Mouse (Mus musculus) erythroblast, embryonic 14.5 days (primary cell): ENCODE results near the gene Syt13. TPM values are rescaled to one million over a fixed set of nuclear protein-coding genes. Genes with fewer than 3 reads are reported as not detected.

ENCODE experiments used
- H3K27me3 ChIP-seq: 2 replicates; pipeline ENCODE4 v1.6.1; 2012; ENCODE audit warnings: inconsistent platforms; ENCODE audit not compliant: control insufficient read depth
- H3K36me3 ChIP-seq: 2 replicates; pipeline ENCODE4 v1.6.1; 2012; ENCODE audit warnings: mild to moderate bottlenecking, inconsistent platforms; ENCODE audit not compliant: control insufficient read depth
- H3K4me1 ChIP-seq: 2 replicates; pipeline ENCODE4 v1.6.1; 2012; ENCODE audit warnings: inconsistent platforms; ENCODE audit not compliant: control insufficient read depth
- H3K4me3 ChIP-seq: replicated peaks from 2 replicates; pipeline ENCODE3; 2012; ENCODE audit warnings: moderate library complexity, mild to moderate bottlenecking, inconsistent platforms
- H3K9me3 ChIP-seq: 2 replicates; pipeline ENCODE4 v1.6.1; 2012; ENCODE audit warnings: low read length, inconsistent platforms, mixed read lengths; ENCODE audit not compliant: control insufficient read depth
- GATA1 ChIP-seq: IDR thresholded peaks from 2 replicates; pipeline ENCODE4 v1.6.1; 2012; ENCODE audit warnings: low read length, inconsistent platforms, mixed read lengths
- TAL1 ChIP-seq: IDR thresholded peaks from 3 replicates; pipeline ENCODE4 v1.6.1; 2012; ENCODE audit warnings: low read length, inconsistent platforms, mixed read lengths
- polyA plus RNA-seq: library from polyadenylated mRNA; stranded (reverse); fragments of >175 nt; gene quantifications from 2 replicates; pipeline ENCODE4 v1.2.3, GENCODE M21; 2012

Gene Syt13
- polyA plus RNA-seq, 1 experiment = not detected

DNA sequence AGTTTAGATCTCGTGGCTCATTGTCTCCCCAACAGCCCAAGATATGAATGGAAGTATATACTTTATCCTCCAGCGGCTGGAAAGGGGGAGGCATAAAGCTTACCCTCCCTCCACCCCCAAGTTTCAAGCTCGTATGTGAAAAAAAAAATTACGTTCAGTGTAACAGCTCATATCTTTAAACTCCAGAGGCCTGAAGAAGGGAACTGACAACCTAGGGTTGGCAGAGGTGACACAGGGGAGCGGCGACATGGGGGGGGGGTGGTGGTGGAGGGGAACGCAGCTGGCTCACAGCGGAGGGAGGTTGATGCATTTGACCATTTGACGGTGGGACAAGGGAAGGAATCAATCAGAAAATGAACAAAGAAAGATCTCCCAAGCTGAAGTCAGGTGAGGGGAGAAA is 56.2 kb downstream of the Syt13 start:
- Histone ChIP-seq H3K36me3 (peaks cover 39% of the 10 kb centered on the region), H3K4me3 (no peak overlapping the region), H3K4me1 (no peaks in the 10 kb centered on the region; the same call in 1 of the 2 replicates), H3K27me3 (no peaks in the 10 kb centered on the region), H3K9me3 (peaks cover 7% of the 10 kb centered on the region; the same call in 1 of the 2 replicates)
- no peak for TF ChIP-seq TAL1
- TF ChIP-seq GATA1 = no peak

DNA sequence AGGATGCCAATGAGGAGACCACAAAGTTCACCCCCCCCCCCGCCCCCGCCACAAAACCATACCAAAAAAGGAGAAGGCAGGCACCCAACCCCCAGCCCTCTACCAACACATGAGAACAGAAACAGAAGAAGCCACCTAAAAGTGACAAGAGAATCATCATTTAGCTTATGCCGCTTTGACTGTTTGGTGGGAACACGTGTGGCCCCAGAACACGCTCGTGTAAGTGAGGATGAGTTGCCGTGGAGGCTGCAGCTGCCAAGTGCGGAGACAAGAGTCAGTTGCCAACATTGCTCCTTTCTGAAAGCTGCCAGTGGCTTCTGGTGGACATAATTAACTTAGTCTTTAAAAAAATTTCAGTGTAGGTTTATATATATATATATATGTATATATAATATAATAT is 56.6 kb downstream of the Syt13 start:
- Histone ChIP-seq H3K9me3 (peaks cover 7% of the 10 kb centered on the region; the same call in 1 of the 2 replicates), H3K36me3 (peaks cover 40% of the 10 kb centered on the region), H3K27me3 (no peaks in the 10 kb centered on the region), H3K4me3 (no peak overlapping the region), H3K4me1 (no peaks in the 10 kb centered on the region; the same call in 1 of the 2 replicates)
- no peak for TF ChIP-seq GATA1
- TF ChIP-seq TAL1 = no peak

DNA sequence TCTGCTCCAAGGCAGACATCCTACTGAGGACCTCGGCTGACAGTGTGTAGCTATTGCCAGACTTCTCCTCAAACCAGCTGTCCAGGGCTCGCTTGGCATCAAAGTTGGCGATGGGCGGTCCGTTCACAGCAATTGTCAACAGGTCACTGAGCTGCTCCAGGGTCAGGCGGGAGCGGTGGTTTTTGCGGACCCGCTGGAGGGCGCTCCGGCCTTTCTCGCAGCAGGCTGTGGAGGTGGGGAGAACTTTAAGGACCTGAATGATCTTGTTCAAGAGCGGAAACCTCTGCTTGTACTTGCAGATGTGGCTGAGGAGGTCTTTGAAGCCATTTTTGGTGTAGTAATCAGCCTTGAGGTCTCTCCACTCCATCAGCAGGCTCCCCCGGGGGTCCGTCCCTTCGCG is 57.2 kb downstream of the Syt13 start:
- no peaks in the 10 kb centered on the region for H3K4me1 ChIP-seq
- no peak overlapping the region for H3K4me3 ChIP-seq
- H3K27me3 ChIP-seq = no peaks in the 10 kb centered on the region
- peaks cover 40% of the 10 kb centered on the region for H3K36me3 ChIP-seq
- peaks cover 7% of the 10 kb centered on the region; the same call in 1 of the 2 replicates for H3K9me3 ChIP-seq
- TF ChIP-seq GATA1 = no peak
- TF ChIP-seq TAL1 = no peak

DNA sequence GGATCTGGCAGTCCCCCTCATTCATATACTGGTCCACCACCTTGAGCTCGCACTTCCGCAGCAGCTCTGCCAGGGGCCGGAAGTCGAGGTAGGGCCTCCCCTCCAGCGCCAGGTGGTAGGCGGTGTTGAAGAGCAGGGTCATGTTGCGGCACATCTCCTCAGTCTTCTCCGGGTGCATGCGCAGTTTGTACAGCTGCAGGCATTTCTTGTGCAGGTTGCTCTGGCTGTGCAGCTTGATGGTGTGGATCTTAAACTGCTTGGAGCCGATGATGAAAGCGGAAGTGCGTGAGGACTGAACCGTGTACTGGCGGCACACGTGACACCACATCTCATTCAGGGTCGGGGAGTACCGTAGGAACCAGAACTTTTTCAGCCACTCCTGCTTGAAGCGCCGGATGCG is 58.7 kb downstream of the Syt13 start:
- Histone ChIP-seq H3K9me3 (peaks cover 7% of the 10 kb centered on the region; the same call in 1 of the 2 replicates), H3K36me3 (peaks cover 40% of the 10 kb centered on the region), H3K4me1 (no peaks in the 10 kb centered on the region), H3K27me3 (no peaks in the 10 kb centered on the region), H3K4me3 (no peak overlapping the region)
- TF ChIP-seq GATA1 = no peak
- TF ChIP-seq TAL1 = no peak

DNA sequence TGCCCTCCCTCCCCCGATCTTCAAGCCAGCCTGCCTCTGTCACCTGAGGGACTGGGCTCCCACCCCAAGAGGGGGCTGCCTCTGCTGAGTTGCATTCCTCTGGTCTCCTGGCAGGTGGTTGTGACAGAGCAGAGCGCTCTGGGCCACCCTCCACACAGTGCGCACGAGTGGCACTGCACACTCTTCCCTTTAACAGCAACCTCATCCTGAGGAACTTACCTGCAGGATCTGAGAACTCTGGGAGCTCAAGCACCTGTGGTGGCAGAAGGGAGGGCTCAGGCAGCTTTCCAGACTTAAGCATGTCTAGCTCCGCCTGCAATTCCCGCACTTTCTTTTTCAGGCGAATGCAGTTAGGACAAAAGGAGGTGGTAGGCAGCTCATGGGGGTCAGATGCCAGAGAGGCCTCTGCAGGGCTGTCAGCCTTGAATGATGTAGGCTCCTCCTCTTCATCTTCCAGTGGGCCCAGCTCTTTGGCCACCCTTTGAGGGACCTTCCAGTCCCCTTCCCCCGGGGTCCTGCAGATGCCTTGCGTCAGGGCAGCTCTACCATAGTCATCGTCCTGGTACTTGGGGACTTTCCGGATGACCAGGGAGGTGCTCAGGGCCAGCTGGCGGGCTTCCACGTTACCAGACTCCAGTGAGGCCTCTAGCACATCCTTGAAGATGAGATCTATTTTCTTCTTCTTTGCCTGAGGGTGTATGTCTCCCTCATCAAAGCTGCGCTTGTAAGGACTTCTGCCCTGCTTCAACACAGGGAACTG is 60.3 kb downstream of the Syt13 start:
- peaks cover 2% of the 10 kb centered on the region for H3K4me1 ChIP-seq
- no peaks in the 10 kb centered on the region for H3K27me3 ChIP-seq
- TF ChIP-seq GATA1 (no peak), TAL1 (no peak)
- peaks cover 7% of the 10 kb centered on the region; the same call in 1 of the 2 replicates for H3K9me3 ChIP-seq
- no peak overlapping the region for H3K4me3 ChIP-seq
- peaks cover 40% of the 10 kb centered on the region for H3K36me3 ChIP-seq

DNA sequence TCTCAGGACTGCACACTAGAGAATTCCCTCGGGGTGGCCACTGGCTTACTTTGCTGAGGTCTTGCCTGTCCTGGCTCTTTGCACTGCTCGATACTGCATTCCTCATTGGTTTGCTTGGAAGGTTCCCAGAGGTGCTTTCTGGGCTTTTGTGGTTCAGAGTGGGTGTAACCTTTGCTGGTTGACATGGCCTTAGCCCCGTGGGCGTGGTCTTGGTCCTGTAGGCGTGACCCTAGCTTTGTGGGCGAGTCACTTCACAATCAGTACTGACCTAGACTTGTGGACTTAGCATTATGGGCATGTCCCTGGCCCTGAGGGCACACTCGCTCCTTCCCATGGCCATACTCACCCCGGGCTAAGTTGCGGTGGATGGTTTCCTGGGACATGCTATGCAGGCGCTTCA is 65.3 kb downstream of the Syt13 start:
- TF ChIP-seq TAL1 = no peak
- Histone ChIP-seq H3K4me1 (peaks cover 48% of the 10 kb centered on the region), H3K4me3 (no peak overlapping the region), H3K36me3 (peaks cover 14% of the 10 kb centered on the region), H3K27me3 (no peaks in the 10 kb centered on the region), H3K9me3 (no peaks in the 10 kb centered on the region)

DNA sequence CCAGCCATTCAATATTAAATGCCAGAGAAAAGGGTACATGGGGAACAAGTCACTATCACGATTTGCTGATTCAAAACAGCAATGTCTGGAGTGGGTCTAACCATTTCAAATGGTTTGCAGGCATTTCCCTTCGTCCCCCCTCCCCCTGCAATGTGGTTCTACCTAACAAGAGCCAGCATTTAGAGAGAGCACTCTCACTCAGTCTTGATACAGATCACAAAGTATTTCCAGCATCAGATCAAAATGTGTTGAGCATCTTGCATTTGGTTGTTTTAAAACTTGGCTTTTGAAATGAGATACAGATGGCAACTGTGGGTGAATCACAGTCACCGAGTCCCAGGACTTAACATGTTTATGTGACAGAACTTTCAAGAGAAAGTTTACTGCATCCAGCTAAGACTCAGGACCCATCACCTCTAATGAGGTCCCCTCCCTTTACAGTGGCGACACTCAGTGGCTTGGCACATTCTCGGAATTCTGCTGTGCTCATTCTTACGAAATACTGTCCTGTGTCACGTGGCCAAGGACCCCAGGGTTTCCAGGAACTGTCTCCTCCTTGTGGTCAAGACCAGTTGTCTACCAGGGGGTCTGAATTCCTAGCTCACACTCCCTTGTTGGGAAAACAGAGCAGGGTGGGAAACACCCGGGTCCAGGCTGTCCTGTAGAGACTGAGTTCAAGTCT is 67.8 kb downstream of the Syt13 start:
- peaks cover 70% of the 10 kb centered on the region for H3K4me1 ChIP-seq
- no peaks in the 10 kb centered on the region for H3K9me3 ChIP-seq
- peak overlapping the region; percentile 2 for H3K4me3 ChIP-seq
- peaks cover 25% of the 10 kb centered on the region for H3K36me3 ChIP-seq
- no peaks in the 10 kb centered on the region for H3K27me3 ChIP-seq
- TF ChIP-seq GATA1 (no peak), TAL1 (no peak)

DNA sequence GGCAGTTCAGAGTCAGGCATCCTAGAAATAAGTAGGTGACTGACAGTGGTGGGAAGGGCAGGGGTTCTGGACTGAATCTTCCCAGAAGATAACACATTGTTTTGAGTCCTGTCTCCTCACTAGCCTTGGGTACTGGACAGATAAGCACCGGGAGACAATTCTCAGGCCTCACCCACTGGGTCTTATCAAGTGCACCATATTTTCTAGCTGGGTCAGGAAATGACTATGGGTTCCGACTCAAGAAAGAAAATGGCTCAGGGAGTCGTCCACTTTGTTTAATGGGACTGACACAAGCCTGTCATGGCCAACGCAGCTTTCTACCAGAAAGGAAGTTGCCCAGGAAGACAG is 68.3 kb downstream of the Syt13 start:
- Histone ChIP-seq H3K27me3 (no peaks in the 10 kb centered on the region), H3K4me3 (peak overlapping the region; percentile 4), H3K4me1 (peaks cover 74% of the 10 kb centered on the region), H3K9me3 (no peaks in the 10 kb centered on the region), H3K36me3 (peaks cover 28% of the 10 kb centered on the region)
- TF ChIP-seq GATA1 (peak; percentile 73), TAL1 (peak; percentile 51; the same call in 2 of the 3 replicates)

DNA sequence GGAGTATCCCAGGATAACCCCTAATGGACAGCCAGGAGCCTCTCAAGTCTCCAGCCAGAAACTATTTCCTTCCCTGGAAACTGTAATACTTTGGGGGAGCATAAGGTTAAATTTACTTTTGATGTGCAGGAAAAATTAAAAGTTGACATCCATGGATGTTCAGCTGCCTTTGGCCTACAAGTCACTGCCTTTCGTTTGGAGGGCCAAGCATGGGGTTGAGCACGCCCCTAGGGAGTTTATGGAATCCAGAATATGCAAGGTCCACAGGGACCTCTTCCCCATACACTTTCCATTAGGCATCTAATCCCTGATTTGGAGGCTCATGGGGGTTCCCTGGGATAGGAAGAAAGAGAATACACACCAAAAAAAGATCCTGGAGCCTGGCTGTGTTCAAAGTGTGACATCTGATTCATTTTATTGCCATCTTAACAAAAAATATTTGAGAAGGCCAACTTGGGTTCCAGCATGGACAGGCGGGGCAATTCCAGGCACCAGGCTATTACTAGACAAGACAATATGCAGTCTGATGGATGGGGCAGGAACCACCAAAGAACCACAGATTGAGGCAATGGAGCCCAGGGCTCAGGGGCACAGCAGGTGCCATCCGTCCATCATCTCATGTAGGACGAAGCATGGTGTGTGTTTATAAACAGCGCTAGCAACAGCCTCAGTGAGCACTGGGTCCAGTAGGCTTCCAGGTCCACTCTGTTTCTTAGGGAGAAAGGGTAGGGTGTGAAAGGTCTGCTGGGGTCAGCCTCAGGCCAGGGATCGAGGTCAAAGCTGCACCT is 69.6 kb downstream of the Syt13 start:
- no peak for TF ChIP-seq GATA1
- Histone ChIP-seq H3K36me3 (peaks cover 41% of the 10 kb centered on the region), H3K4me3 (no peak overlapping the region)

More for the DNA sequence above, 69.6 kb downstream of the Syt13 start:
- Histone ChIP-seq H3K27me3 (no peaks in the 10 kb centered on the region), H3K4me1 (peaks cover 87% of the 10 kb centered on the region), H3K9me3 (no peaks in the 10 kb centered on the region)
